Mouse (Mus musculus): ENCODE measurements at regions not wholly inside any gene's neighbourhood (a gene's known extent, or its start where the extent isn't known, plus 50 kb on each side); places are given as distances from the start of the nearest gene placed in this dataset.

GRCm38 (mm10) chr13:112018497-112019281 is 209.9 kb upstream of the Map3k1 start:
- TF ChIP-seq HCFC1 (IDR thresholded peaks at IDR 0.05; ENCODE audit: borderline replicate concordance, insufficient read depth, low read length) (no peak), CHD2 (IDR thresholded peaks at IDR 0.05; ENCODE audit: low read depth, low read length) (no peak), MAFK (IDR thresholded peaks at IDR 0.05; ENCODE audit: insufficient read depth, low read depth, low read length) (no peak), ZNF384 (IDR thresholded peaks at IDR 0.05; ENCODE audit: low read depth, low read length) (no peak), ZC3H11A (IDR thresholded peaks at IDR 0.05; ENCODE audit: borderline replicate concordance, low read depth, low read length) (no peak)
- H3K4me3 ChIP-seq (ENCODE audit: insufficient read depth in 1 of 2, low read depth in 1 of 2, low read length in 2 of 2, poor library complexity in 1 of 2, severe bottlenecking in 1 of 2): no peak overlapping the region
- in situ Hi-C loops (cut with MboI; ENCODE audit: low sequenced_read_pairs in 2 of 2, unreplicated experiment in 2 of 2): no loop called here
- no peaks in the 10 kb centered on the region for H3K36me3 ChIP-seq (ENCODE audit: control insufficient read depth, insufficient read depth, low read length, poor library complexity, severe bottlenecking)
- no peak overlapping the region for H3K9ac ChIP-seq (ENCODE audit: insufficient read depth, low read depth, low read length, poor library complexity, severe bottlenecking)
- no peaks in the 10 kb centered on the region for H3K4me1 ChIP-seq (ENCODE audit: control insufficient read depth in 2 of 2, insufficient read depth in 2 of 2, low read length in 2 of 2, poor library complexity in 1 of 2)
- DNase-seq (ENCODE audit: low read depth, low spot score): no peak
- no peaks in the 10 kb centered on the region for H3K9me3 ChIP-seq (ENCODE audit: control insufficient read depth, insufficient read depth, low read depth, low read length)
- H3K27ac ChIP-seq (ENCODE audit: insufficient read depth, low read depth, low read length, poor library complexity, severe bottlenecking): no peak overlapping the region

- no peak for DNase-seq (ENCODE audit: low read depth, low spot score)
- H3K36me3 ChIP-seq (ENCODE audit: control insufficient read depth, insufficient read depth, low read length, poor library complexity, severe bottlenecking): no peaks in the 10 kb centered on the region
- H3K4me1 ChIP-seq (ENCODE audit: control insufficient read depth in 2 of 2, insufficient read depth in 2 of 2, low read length in 2 of 2, poor library complexity in 1 of 2): no peaks in the 10 kb centered on the region
- H3K9ac ChIP-seq (ENCODE audit: insufficient read depth, low read depth, low read length, poor library complexity, severe bottlenecking): no peak overlapping the region
- H3K4me3 ChIP-seq (ENCODE audit: insufficient read depth in 1 of 2, low read depth in 1 of 2, low read length in 2 of 2, poor library complexity in 1 of 2, severe bottlenecking in 1 of 2): no peak overlapping the region
- H3K9me3 ChIP-seq (ENCODE audit: control insufficient read depth, insufficient read depth, low read depth, low read length): no peaks in the 10 kb centered on the region
- TF ChIP-seq CHD2 (IDR thresholded peaks at IDR 0.05; ENCODE audit: low read depth, low read length) (no peak), ZC3H11A (IDR thresholded peaks at IDR 0.05; ENCODE audit: borderline replicate concordance, low read depth, low read length) (no peak), MAFK (IDR thresholded peaks at IDR 0.05; ENCODE audit: insufficient read depth, low read depth, low read length) (no peak), ZNF384 (IDR thresholded peaks at IDR 0.05; ENCODE audit: low read depth, low read length) (no peak), HCFC1 (IDR thresholded peaks at IDR 0.05; ENCODE audit: borderline replicate concordance, insufficient read depth, low read length) (no peak)
- in situ Hi-C loops (cut with MboI; ENCODE audit: low sequenced_read_pairs in 2 of 2, unreplicated experiment in 2 of 2): no loop called here
- H3K27ac ChIP-seq (ENCODE audit: insufficient read depth, low read depth, low read length, poor library complexity, severe bottlenecking): no peak overlapping the region
Measured at GRCm38 (mm10) chr13:112019575-112019974, 210.8 kb upstream of the Map3k1 start.

- no peak for DNase-seq (ENCODE audit: low read depth, low spot score)
- in situ Hi-C loops (cut with MboI; ENCODE audit: low sequenced_read_pairs in 2 of 2, unreplicated experiment in 2 of 2): no loop called here
- no peak overlapping the region for H3K4me3 ChIP-seq (ENCODE audit: insufficient read depth in 1 of 2, low read depth in 1 of 2, low read length in 2 of 2, poor library complexity in 1 of 2, severe bottlenecking in 1 of 2)
- no peak for TF ChIP-seq CHD2 (IDR thresholded peaks at IDR 0.05; ENCODE audit: low read depth, low read length)
- no peak for TF ChIP-seq MAFK (IDR thresholded peaks at IDR 0.05; ENCODE audit: insufficient read depth, low read depth, low read length)
- no peak for TF ChIP-seq ZC3H11A (IDR thresholded peaks at IDR 0.05; ENCODE audit: borderline replicate concordance, low read depth, low read length)
- no peak for TF ChIP-seq HCFC1 (IDR thresholded peaks at IDR 0.05; ENCODE audit: borderline replicate concordance, insufficient read depth, low read length)
- TF ChIP-seq ZNF384 (IDR thresholded peaks at IDR 0.05; ENCODE audit: low read depth, low read length): no peak
- no peaks in the 10 kb centered on the region for H3K4me1 ChIP-seq (ENCODE audit: control insufficient read depth in 2 of 2, insufficient read depth in 2 of 2, low read length in 2 of 2, poor library complexity in 1 of 2)
- H3K9ac ChIP-seq (ENCODE audit: insufficient read depth, low read depth, low read length, poor library complexity, severe bottlenecking): no peak overlapping the region
- no peak overlapping the region for H3K27ac ChIP-seq (ENCODE audit: insufficient read depth, low read depth, low read length, poor library complexity, severe bottlenecking)
- no peaks in the 10 kb centered on the region for H3K36me3 ChIP-seq (ENCODE audit: control insufficient read depth, insufficient read depth, low read length, poor library complexity, severe bottlenecking)
- H3K9me3 ChIP-seq (ENCODE audit: control insufficient read depth, insufficient read depth, low read depth, low read length): no peaks in the 10 kb centered on the region
Measured at GRCm38 (mm10) chr13:112023171-112023570, 214.4 kb upstream of the Map3k1 start.

GRCm38 (mm10) chr13:112024667-112025585 is 216.1 kb upstream of the Map3k1 start:
- no peak for TF ChIP-seq CHD2 (IDR thresholded peaks at IDR 0.05; ENCODE audit: low read depth, low read length)
- TF ChIP-seq HCFC1 (IDR thresholded peaks at IDR 0.05; ENCODE audit: borderline replicate concordance, insufficient read depth, low read length): no peak
- TF ChIP-seq ZNF384 (IDR thresholded peaks at IDR 0.05; ENCODE audit: low read depth, low read length): no peak
- no peak for TF ChIP-seq MAFK (IDR thresholded peaks at IDR 0.05; ENCODE audit: insufficient read depth, low read depth, low read length)
- TF ChIP-seq ZC3H11A (IDR thresholded peaks at IDR 0.05; ENCODE audit: borderline replicate concordance, low read depth, low read length): no peak
- in situ Hi-C loops (cut with MboI; ENCODE audit: low sequenced_read_pairs in 2 of 2, unreplicated experiment in 2 of 2): no loop called here
- no peak for DNase-seq (ENCODE audit: low read depth, low spot score)
- Histone ChIP-seq H3K36me3 (ENCODE audit: control insufficient read depth, insufficient read depth, low read length, poor library complexity, severe bottlenecking) (no peaks in the 10 kb centered on the region), H3K4me1 (ENCODE audit: control insufficient read depth in 2 of 2, insufficient read depth in 2 of 2, low read length in 2 of 2, poor library complexity in 1 of 2) (no peaks in the 10 kb centered on the region), H3K4me3 (ENCODE audit: insufficient read depth in 1 of 2, low read depth in 1 of 2, low read length in 2 of 2, poor library complexity in 1 of 2, severe bottlenecking in 1 of 2) (no peak overlapping the region), H3K9ac (ENCODE audit: insufficient read depth, low read depth, low read length, poor library complexity, severe bottlenecking) (no peak overlapping the region), H3K27ac (ENCODE audit: insufficient read depth, low read depth, low read length, poor library complexity, severe bottlenecking) (no peak overlapping the region), H3K9me3 (ENCODE audit: control insufficient read depth, insufficient read depth, low read depth, low read length) (no peaks in the 10 kb centered on the region)

Data from ES-E14 (cell line).